Mouse (Mus musculus) kidney, postnatal 4 days (tissue): ENCODE measurements around the gene Gm20458.

ENCODE experiments used
- DNase-seq, 2 experiments: peaks; one replicate each; pipeline ENCODE4 v3.0.0; 2021; ENCODE audit warnings: mixed read lengths in 2 of 2

The Gm20458 gene

DNA sequence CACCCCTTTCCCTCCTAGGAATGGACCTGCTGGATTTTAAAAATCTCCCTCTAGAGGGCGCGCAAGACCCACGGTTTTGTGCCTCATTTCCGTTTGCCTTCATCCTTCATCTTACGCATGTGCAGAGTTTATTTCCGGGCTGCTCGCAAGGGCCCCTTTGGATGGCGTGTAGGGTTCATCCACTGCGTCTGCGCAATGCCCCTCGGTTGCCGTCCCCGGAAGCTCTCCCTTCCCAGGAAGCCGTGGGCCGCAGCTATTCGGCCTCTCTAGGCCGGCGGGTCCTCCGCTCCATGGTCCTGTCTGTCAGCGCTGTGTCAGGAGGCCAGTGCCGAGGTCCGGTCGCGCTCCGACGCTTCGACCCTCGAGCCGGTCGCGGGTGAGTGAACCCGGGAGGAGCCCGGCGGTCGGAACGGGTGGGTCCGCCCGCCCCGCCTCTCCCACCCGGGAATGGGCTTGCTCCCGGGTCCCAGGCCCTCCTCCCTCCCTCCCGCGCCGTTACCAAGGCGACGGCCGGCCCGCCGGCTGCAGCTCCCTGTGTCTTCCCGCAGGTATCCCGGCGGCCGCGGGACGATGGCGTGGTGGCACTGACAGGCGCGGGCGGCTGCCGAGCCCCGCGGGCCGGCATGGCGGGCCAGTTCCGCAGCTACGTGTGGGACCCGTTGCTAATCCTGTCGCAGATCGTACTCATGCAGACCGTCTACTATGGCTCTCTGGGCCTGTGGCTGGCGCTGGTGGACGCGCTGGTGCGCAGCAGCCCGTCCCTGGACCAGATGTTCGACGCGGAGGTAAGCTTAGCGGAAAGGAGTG is at the start of gene Gm20458:
Gene Gm20458 (plus strand): TSS at position 223 of the 807 bp plus-strand sequence.
- DNase-seq: peak; percentile 93 to 97

DNA sequence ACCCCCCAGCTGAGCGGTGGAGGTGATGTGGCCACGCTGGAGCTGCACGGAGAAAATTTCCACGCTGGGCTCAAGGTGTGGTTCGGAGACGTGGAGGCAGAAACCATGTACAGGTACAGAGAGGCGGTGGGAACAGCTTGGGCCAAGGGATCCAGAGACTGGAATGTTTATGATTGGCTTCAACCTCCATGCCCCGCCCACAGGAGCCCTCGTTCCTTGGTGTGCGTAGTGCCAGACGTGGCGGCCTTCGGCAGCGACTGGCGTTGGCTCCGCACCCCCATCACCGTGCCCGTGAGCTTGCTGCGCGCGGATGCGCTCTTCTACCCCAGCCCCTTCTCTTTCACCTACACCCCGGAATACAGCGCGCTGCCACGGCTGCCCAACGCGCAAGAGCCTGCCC is 46.6 kb upstream of the Gm20458 start:
- DNase-seq: no peak

DNA sequence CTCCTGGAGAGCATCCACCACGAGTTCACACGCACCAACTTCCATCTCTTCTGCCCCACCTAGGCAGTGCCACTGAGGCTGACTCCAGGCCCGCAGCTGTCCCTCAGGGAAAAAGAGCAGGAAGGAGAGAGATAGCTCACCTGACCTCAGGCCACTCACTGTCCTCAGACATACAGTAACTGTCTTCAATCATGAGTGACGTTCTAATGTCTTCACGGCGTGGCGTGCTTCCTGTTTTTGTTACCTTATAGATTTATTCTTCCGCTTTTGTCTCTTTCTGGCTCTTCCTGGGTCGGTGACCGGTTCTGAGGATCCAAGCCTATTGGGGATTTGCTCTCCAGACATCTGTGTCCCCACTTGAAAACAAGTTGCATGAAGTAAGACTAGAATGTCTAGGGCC is 46.2 kb upstream of the Gm20458 start:
- no peak for DNase-seq

DNA sequence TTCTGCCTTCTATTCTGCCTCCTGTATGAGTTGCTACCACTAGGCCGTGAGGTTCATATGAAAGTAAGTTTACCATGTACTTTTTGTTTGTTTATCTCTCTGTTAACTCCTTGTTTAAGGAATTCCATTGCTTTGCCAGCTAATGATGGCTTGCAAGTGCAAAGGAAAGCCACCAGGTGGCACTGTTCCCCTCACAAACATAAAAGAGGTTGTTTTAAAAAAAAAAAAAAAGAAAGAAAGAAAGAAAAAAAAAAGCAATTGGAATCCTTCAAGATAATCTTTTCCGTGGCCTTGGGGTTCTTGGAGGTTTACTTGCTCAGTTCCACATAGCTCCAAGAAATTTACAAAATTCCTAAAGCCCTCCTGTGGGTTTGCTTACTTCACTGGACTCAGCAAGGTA is 43.6 kb upstream of the Gm20458 start:
- DNase-seq: peak; percentile 58 to 60

- DNase-seq: peak in 1 of 2 experiments; percentile 70
Measured at GRCm38 (mm10) chr2:164418308-164418875, 42.4 kb upstream of the Gm20458 start.

DNA sequence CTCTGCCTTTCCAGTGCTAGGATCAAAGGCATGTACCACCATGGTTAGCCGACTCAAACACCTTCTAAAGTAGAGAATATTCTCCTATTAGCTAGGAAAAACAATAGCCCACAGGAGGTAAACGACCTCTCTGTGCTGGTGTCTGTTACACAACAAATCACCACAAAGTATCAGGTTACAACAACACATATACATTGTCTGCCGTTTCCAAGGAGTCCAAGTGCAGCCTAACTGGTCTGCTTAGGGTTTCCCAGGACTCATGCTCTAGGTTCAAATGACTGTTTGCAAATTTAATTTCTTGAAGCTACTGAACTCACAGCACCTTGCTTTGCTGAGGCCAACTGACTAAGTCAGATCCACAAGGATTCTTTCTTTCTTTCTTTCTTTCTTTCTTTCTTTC is 41.3 kb upstream of the Gm20458 start:
- no peak for DNase-seq

GRCm38 (mm10) chr2:164421306-164421705 is 39.5 kb upstream of the Gm20458 start:
- no peak for DNase-seq

GRCm38 (mm10) chr2:164421979-164422378 is 38.8 kb upstream of the Gm20458 start:
- DNase-seq: peak in 1 of 2 experiments; percentile 2

- DNase-seq: peak in 1 of 2 experiments; percentile 6
Measured at GRCm38 (mm10) chr2:164422675-164423393, 37.9 kb upstream of the Gm20458 start.

DNA sequence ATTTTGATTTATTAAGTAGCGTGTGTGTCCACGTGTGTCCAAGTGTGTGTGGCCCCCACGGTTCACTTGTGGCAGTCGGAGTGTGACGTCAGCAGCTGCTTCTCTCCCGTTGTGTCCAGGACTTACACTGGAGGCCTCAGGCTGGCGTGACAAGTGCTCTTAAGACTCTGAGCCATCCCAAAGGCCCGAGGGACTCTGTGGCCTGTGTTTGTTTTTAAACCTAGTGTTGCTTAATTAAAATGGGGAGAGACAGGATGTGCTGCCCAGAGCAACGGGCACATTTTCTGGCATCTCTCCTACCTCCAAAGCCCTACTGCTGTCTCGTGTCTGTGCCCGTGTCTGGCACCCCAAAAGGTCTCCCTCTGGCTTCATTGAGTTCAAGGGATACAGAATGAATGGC is 37.3 kb upstream of the Gm20458 start:
- DNase-seq: peak in 1 of 2 experiments; percentile 11

- peak in 1 of 2 experiments; percentile 1 for DNase-seq
Measured at GRCm38 (mm10) chr2:164424406-164424805, 36.4 kb upstream of the Gm20458 start.

DNA sequence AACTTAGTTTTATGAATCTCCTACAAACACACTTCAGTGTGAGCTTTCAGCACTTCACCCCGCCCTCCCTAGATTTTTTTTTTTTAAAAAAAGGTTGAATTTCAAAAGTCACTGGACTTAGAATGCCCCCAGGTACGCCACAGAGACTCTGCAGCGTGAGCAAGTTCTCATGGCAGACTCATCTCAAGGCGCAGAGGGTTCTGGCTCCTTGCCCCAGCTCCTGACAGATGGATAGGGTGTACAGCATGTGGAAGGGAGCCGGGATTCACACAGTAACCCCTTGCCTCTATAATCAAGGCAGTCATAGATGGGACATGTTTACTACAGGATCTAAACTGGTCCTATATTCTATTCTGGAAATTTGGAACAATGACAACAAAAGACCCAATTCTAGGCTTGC is 35.4 kb upstream of the Gm20458 start:
- no peak for DNase-seq

DNA sequence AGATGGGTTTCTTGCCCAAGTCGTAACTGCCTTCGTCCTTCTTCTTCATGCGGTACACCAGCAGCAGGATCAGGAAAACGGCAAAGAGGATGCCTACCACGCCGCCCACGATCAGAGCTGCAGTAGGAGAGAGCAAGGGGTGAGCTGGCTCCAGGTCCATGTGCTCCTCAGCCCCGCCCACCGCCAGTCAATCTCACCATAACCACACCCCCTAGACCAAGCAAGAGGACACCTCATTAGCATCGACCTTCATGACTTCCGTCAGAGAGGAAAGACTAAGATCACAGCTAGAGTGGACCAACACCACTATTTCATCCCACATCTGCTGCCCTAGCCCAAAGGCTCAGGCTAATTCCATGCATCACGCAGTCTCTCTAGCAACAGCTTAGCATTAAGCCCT is 34.6 kb upstream of the Gm20458 start:
- DNase-seq: peak in 1 of 2 experiments; percentile 60

DNA sequence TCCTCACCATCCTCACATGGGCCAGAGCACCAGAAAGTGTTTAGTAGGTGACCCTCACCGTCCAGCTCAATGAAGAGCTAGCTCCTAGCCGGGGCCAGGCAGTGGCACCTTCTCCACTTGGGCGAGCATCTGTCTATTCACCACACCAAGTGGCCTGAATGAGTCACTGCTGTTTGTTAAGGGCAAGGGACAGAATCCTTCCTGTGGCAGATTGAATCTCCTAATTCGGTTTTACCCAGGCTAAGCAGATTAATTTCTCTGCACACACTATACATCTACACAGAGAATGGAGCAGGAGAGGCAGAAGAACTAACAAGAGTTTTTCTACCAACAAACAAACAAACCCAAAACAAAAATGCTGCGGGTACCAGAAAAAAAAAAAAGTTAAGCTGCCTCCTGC is 33.8 kb upstream of the Gm20458 start:
- no peak for DNase-seq

- no peak for DNase-seq
Measured at GRCm38 (mm10) chr2:164428451-164428850, 32.3 kb upstream of the Gm20458 start.

GRCm38 (mm10) chr2:164429881-164430615 is 30.7 kb upstream of the Gm20458 start:
- no peak for DNase-seq

DNA sequence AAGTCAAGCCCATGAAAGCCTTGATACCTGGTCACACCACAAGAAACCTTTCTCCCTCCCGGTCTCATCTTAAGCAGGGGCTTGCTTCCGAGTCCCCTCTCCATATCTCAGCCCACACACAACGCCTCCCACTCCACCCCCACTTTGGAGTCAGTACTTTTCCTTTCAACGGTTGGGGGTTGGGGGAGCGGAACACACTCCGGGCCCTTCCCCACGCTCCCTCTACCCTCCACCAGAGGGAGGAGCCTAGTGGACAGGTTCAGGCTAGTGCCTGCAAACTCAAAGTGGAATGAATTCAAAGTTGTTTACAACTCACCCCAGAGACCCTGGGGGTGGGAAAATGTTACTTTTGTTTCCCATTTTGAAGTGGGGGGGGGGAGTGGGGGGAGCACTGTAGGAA is 30.1 kb upstream of the Gm20458 start:
- peak; percentile 63 to 77 for DNase-seq

- peak in 1 of 2 experiments; percentile 39 for DNase-seq
Measured at GRCm38 (mm10) chr2:164431676-164432465, 28.9 kb upstream of the Gm20458 start.

- peak; percentile 65 to 83 for DNase-seq
Measured at GRCm38 (mm10) chr2:164432541-164433191, 28.1 kb upstream of the Gm20458 start.

GRCm38 (mm10) chr2:164433278-164433895 is 27.4 kb upstream of the Gm20458 start:
- DNase-seq: peak in 1 of 2 experiments; percentile 28

- DNase-seq: no peak
Measured at GRCm38 (mm10) chr2:164434681-164435080, 26.1 kb upstream of the Gm20458 start.
